Mouse (Mus musculus) lung, embryonic 15.5 days (tissue): ENCODE results near the gene Mlf2. TPM values are rescaled to one million over a fixed set of nuclear protein-coding genes. Genes with fewer than 3 reads are reported as not detected.

Experiments
- ATAC-seq: fragments of 200-750 bp; cut with Nextera tagmentation; 2 replicates; pipeline ENCODE4 v1.8.0; 2017; ENCODE audit warnings: moderate number of reproducible peaks, borderline replicate concordance; ENCODE audit not compliant: low FRiP score, low TSS enrichment; ENCODE audit errors: extremely low read depth
- H3K27ac ChIP-seq: fragments of 300-500 bp; sonication (generic); 2 replicates; pipeline ENCODE4 v1.5.1; 2015; ENCODE audit warnings: moderate library complexity, mild to moderate bottlenecking, inconsistent platforms
- H3K27me3 ChIP-seq: fragments of 300-500 bp; sonication (generic); 2 replicates; pipeline ENCODE4 v1.6.1; 2015; ENCODE audit warnings: inconsistent platforms
- H3K36me3 ChIP-seq: fragments of 300-500 bp; sonication (generic); 2 replicates; pipeline ENCODE4 v1.6.1; 2015; ENCODE audit warnings: inconsistent platforms
- H3K4me1 ChIP-seq: fragments of 300-500 bp; sonication (generic); 2 replicates; pipeline ENCODE4 v1.6.1; 2015; ENCODE audit warnings: inconsistent platforms
- H3K4me2 ChIP-seq: fragments of 300-500 bp; sonication (generic); 2 replicates; pipeline ENCODE4 v1.6.1; 2015; ENCODE audit warnings: inconsistent platforms, mild to moderate bottlenecking, moderate library complexity
- H3K4me3 ChIP-seq: fragments of 300-500 bp; sonication (generic); 2 replicates; pipeline ENCODE4 v1.5.1; 2015; ENCODE audit warnings: mild to moderate bottlenecking, inconsistent platforms
- H3K9ac ChIP-seq: fragments of 300-500 bp; sonication (generic); 2 replicates; pipeline ENCODE4 v1.6.1; 2015; ENCODE audit warnings: inconsistent platforms
- H3K9me3 ChIP-seq: fragments of 300-500 bp; sonication (generic); 2 replicates; pipeline ENCODE4 v1.6.1; 2016; ENCODE audit warnings: inconsistent platforms
- WGBS: fragments of 180-500 bp; shearing (Covaris S2); methylation state at CpG from one replicate; pipeline ENCODE4 v1.1.7; 2015; 5-methylcytosine and 5-hydroxymethylcytosine counted together
- polyA plus RNA-seq: library from polyadenylated mRNA; unstranded; fragments of >200 nt; fragmentation: Nextera tagmentation; extraction: Ambion mirVana; gene quantifications from 2 replicates; pipeline ENCODE4 v1.2.1, GENCODE M21; 2015

The Mlf2 gene
- polyA plus RNA-seq, 1 experiment from 2014 or later, result 378 TPM

DNA sequence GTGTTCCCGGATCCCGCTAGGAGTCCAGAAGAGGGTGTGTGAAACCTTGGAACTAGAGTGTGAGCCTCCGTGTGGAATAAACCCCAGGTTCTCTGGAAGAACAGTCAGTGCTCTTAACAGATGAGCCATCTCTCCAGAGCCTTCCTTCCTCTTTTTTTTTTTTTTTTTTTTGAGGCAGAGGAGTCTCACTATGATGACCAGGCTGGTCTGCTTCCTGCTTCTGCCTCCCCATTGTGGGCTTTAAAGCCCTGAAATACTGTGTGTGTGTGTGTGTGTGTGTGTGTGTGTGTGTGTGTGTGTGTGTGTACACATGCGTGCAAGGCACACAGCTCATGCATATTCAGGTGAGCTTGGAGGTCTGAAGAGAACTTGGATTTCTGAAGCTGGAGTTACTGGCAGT lies 9.6 kb upstream of the Mlf2 start:
- Histone ChIP-seq H3K9ac (no peak overlapping the region), H3K9me3 (no peaks in the 10 kb centered on the region), H3K4me2 (no peak overlapping the region), H3K27me3 (no peaks in the 10 kb centered on the region), H3K27ac (peak overlapping the region; percentile 100), H3K36me3 (no peaks in the 10 kb centered on the region), H3K4me3 (no peak overlapping the region), H3K4me1 (peaks cover 56% of the 10 kb centered on the region)
- no peak for ATAC-seq
- WGBS, result 48% methylated on average over 4 of the region's 4 CpGs

DNA sequence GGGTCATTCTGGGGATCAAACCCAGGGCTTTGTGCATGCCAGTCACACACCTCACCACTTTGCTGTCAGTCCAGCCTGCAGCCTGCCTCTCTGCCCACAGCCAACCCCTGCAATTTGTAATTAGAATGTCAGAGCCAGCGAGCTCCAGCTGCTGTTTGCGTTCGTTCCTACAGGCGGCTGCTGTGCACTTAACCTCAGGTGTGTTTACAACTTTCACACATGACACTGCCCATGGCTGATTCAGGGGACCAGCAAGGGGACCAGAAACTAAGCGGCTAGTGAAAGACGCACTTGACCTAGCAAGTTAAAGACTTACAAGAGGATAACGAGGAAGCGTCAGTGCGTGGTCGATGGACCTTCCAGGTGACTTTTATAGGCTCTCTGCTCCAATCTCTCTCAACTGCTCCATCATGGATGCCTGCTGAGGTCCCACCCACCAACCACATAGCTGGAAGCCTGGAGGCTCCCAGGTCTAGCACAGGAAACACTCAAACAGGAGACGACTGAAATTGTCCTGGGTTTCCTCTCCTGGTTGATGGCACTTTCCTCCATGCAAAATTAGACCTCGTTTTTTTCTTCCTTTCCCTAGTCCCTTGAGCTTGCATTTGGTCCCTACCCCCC lies 5.9 kb upstream of the Mlf2 start:
- peak overlapping the region; percentile 41 for H3K9ac ChIP-seq
- peak overlapping the region; percentile 97 for H3K27ac ChIP-seq
- ATAC-seq, result 0 out of 2 replicates have a peak, but pooled peaks have one; percentile 16
- no peaks in the 10 kb centered on the region for H3K9me3 ChIP-seq
- no peaks in the 10 kb centered on the region for H3K27me3 ChIP-seq
- peak overlapping the region; percentile 23 for H3K4me3 ChIP-seq
- H3K36me3 ChIP-seq, result no peaks in the 10 kb centered on the region
- H3K4me2 ChIP-seq, result peak overlapping the region; percentile 57
- WGBS, result 19% methylated on average over 12 of the region's 12 CpGs
- H3K4me1 ChIP-seq, result peaks cover 56% of the 10 kb centered on the region

DNA sequence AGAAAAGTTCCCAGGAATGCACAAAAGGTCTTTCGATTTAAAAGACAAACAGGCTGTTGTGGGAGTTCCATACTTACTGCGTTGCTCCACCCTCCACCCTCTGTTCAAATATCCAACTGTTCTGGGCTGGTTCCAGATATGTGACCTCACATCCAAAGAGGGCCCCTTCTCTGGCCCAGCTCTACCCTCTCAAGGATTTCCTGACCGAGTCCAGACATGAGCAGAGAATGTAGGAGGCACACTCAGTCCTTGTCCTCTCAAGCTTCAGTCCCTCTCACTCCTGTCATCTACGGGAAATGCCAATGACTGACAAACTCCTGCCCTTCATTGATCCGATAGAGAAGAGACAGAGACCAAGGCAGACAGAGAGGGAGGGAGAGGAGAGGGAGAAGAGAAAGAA lies 5.2 kb upstream of the Mlf2 start:
- Histone ChIP-seq H3K4me1 (peaks cover 53% of the 10 kb centered on the region), H3K27me3 (no peaks in the 10 kb centered on the region), H3K4me3 (peak overlapping the region; percentile 23), H3K4me2 (peak overlapping the region; percentile 57), H3K9me3 (no peaks in the 10 kb centered on the region), H3K9ac (peak overlapping the region; percentile 41), H3K27ac (peak overlapping the region; percentile 97), H3K36me3 (no peaks in the 10 kb centered on the region)
- peak; percentile 77 for ATAC-seq
- WGBS, result 10% methylated on average over 5 of the region's 5 CpGs

DNA sequence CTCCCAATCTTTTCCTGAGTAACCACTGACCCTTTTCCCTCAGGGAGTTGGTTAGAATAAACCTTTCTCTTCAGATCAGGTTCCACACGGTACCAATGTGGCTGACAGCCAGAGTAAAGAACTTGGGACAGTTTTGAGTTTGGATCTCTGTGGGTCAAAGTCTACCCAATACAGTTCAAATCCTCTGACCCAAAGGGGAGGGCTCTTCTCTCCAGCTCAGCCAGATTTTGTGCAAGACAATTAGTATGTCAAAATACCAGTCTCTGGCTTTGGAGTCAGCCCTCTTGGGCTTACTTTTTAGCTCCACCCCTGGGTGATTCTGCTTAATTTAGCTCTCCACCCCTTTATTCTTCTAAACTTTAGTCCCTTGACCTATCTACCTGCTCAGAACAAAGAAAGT lies 955 bp upstream of the Mlf2 start:
- Histone ChIP-seq H3K4me3 (peak overlapping the region; percentile 75), H3K27me3 (no peaks in the 10 kb centered on the region), H3K9ac (peak overlapping the region; percentile 28; the same call in 1 of the 2 replicates), H3K4me1 (peaks cover 44% of the 10 kb centered on the region), H3K27ac (peak overlapping the region; percentile 96), H3K4me2 (peak overlapping the region; percentile 50), H3K9me3 (no peaks in the 10 kb centered on the region; the same call in 1 of the 2 replicates), H3K36me3 (peaks cover 24% of the 10 kb centered on the region)
- WGBS, result 11% methylated on average over 1 of the region's 1 CpGs
- ATAC-seq, result no peak

DNA sequence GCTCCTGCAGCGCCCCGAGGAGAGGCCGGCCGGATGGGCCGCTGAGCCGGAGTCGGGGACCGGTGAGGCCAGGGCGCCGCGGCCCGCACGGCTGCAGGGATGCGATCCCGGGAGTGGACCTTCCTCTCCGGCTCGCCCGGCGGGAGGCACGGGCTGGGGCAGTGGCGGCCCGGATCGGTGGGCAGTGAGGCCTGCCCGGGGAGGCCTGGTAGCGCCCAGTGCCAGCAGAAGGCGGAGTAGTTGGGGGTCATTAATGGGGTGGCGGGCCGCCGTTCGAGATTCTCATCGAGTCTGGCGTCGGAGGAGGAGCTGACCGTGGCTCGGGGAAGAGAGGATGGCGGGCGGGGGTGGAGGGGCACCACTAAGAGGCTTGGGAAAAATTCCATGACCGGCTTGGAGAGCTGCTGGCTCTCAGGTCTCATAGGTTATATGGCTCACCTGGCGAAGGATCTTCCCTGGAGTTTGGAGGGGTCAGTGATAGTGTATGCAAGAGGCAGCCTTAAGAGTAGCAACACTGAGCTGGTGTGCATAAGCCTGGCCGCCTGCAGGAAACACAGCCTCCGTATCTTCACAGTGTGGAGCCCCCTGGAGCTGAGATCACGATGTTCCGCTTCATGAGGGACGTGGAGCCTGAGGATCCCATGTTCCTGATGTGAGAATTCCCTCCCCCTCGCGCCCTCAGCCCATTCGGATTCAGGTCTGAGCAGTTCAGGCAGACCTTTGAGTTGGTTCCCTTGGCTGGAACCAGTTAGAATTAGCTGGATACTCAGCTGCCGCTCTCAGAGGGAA lies 533 bp downstream of the Mlf2 start:
- H3K9ac ChIP-seq, result peak overlapping the region; percentile 96
- under 1% methylated on average over 48 of the region's 48 CpGs for WGBS

DNA sequence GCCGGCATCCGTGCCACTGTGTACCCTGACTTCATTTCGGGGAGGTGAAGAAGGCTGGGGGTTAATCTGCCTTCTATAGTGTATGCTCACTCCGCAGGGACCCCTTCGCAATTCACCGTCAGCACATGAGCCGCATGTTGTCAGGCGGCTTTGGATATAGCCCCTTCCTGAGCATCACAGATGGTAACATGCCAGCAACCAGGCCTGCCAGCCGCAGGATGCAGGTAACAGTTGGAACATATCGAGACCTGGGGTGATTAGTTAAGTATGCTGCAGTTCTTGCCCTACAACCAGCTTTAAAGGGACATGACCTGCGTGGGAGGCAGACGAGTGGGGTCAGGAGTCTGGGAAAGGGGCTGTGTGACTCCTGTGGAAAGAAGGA lies 1.1 kb downstream of the Mlf2 start:
- H3K27me3 ChIP-seq, result no peaks in the 10 kb centered on the region
- 30% methylated on average over 12 of the region's 12 CpGs for WGBS
- peak overlapping the region; percentile 78 for H3K4me2 ChIP-seq

More for the DNA sequence above, 533 bp downstream of the Mlf2 start:
- ATAC-seq, result peak; percentile 24; the same call in 1 of the 2 replicates
- H3K4me1 ChIP-seq, result peaks cover 29% of the 10 kb centered on the region
- peak overlapping the region; percentile 96 for H3K27ac ChIP-seq
- no peaks in the 10 kb centered on the region for H3K27me3 ChIP-seq
- H3K4me2 ChIP-seq, result peak overlapping the region; percentile 78
- H3K9me3 ChIP-seq, result no peaks in the 10 kb centered on the region; the same call in 1 of the 2 replicates
- H3K36me3 ChIP-seq, result peaks cover 38% of the 10 kb centered on the region
- peak overlapping the region; percentile 75 for H3K4me3 ChIP-seq

DNA sequence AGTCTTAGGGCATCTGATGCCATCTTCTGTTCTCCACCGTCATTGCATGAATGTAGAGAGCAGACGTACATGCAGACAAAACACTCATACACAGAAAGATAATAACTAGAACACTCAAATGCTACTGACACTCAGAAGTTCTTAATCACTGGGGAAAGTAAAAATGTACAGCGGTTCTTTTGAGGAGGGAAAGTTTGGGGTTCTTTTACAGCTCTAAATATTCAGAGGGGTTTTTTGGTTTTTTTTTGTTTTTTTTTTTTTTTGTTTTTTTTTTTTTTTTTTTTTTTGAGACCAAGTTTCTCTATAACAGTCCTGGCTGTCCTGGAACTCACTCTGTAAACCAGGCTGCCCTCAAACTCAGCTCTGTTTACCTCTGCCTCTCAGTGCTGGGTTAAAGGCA lies 1.9 kb downstream of the Mlf2 start:
- Histone ChIP-seq H3K27ac (no peak overlapping the region), H3K9me3 (no peaks in the 10 kb centered on the region; the same call in 1 of the 2 replicates), H3K4me1 (peaks cover 27% of the 10 kb centered on the region), H3K36me3 (peaks cover 52% of the 10 kb centered on the region), H3K4me3 (0 out of 2 replicates have a peak overlapping the region, but pooled peaks have one; percentile 75), H3K4me2 (peak overlapping the region; percentile 78), H3K27me3 (no peaks in the 10 kb centered on the region), H3K9ac (no peak overlapping the region)
- ATAC-seq, result no peak
- WGBS, result 85% methylated on average over 3 of the region's 3 CpGs

More for the DNA sequence above, 1.1 kb downstream of the Mlf2 start:
- no peak for ATAC-seq
- Histone ChIP-seq H3K9me3 (no peaks in the 10 kb centered on the region; the same call in 1 of the 2 replicates), H3K36me3 (peaks cover 44% of the 10 kb centered on the region), H3K27ac (peak overlapping the region; percentile 96), H3K4me1 (peaks cover 27% of the 10 kb centered on the region), H3K9ac (peak overlapping the region; percentile 96), H3K4me3 (peak overlapping the region; percentile 75)

DNA sequence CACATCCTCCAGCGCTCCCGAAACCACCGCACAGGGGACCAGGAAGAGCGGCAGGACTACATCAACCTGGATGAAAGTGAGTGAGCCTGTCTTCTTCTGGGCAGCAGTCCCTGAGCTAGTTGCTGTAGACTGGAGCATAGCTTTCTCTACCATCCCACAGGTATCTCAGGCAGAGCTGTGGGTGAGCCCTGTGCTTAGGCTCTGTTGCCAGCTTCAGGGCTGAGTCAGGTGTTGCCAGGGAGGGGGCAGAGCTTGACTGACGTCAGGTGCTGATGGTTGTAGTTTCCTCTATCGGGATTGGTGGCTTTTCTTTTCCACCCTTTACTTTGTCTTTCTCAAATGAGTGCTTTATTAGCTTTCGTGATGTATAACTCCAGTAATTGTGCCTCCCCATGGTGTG lies 3.5 kb downstream of the Mlf2 start:
- no peak for ATAC-seq

DNA sequence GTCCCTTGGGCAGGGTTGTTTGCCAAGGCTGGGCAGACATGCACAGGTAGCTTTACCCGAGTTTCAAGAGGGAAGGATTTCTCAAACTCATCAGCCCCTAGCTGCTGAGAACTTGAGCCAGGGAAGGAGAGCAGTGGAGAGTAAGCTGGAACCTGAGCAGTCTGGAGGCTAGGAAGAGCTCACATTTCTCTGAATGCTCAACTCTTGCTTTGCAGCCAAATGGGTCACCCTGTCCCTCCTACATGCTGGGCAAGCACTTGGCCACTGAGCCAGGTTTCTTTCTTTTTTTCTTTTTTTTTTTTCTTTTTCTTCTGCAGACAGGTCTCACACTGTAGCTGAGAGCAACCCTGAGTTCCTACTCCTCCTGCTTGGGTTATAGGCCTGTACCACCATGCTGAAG lies 5.5 kb downstream of the Mlf2 start:
- no peak overlapping the region for H3K4me3 ChIP-seq
- ATAC-seq, result no peak
- H3K9ac ChIP-seq, result no peak overlapping the region
- no peak overlapping the region for H3K4me2 ChIP-seq
- no peak overlapping the region for H3K27ac ChIP-seq
- no peaks in the 10 kb centered on the region; the same call in 1 of the 2 replicates for H3K9me3 ChIP-seq
- H3K27me3 ChIP-seq, result no peaks in the 10 kb centered on the region
- peaks cover 11% of the 10 kb centered on the region for H3K4me1 ChIP-seq
- peaks cover 63% of the 10 kb centered on the region for H3K36me3 ChIP-seq
- 86% methylated on average over 1 of the region's 1 CpGs for WGBS

More for the DNA sequence above, 3.5 kb downstream of the Mlf2 start:
- H3K4me3 ChIP-seq, result no peak overlapping the region
- H3K9ac ChIP-seq, result no peak overlapping the region
- peaks cover 63% of the 10 kb centered on the region for H3K36me3 ChIP-seq
- H3K27me3 ChIP-seq, result no peaks in the 10 kb centered on the region
- 94% methylated on average over 7 of the region's 7 CpGs for WGBS
- H3K4me2 ChIP-seq, result no peak overlapping the region
- H3K4me1 ChIP-seq, result peaks cover 20% of the 10 kb centered on the region
- no peaks in the 10 kb centered on the region; the same call in 1 of the 2 replicates for H3K9me3 ChIP-seq
- H3K27ac ChIP-seq, result no peak overlapping the region

DNA sequence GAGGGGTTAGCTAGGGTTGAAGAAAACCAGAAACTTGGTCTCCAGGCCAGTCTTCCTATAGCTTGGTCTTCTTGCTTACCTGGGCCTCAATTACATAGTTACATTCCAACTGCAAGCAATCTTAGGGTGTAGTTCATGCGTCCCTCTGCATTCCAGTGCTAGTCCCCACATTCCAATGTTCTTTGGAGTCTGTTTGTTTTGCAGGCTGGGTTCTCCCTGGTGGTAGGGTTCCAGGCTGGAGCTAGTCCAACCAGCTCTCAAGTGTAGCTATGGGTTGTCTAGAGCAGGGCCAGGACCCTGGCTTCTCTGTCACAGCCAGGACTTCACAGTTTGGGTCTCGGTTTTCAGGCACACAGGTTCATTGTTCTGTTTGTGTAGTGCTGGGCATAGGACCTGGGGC lies 6.3 kb downstream of the Mlf2 start:
- H3K27ac ChIP-seq, result no peak overlapping the region
- H3K36me3 ChIP-seq, result peaks cover 61% of the 10 kb centered on the region
- peaks cover 5% of the 10 kb centered on the region for H3K4me1 ChIP-seq
- no peak overlapping the region for H3K4me2 ChIP-seq
- H3K9me3 ChIP-seq, result no peaks in the 10 kb centered on the region; the same call in 1 of the 2 replicates
- H3K27me3 ChIP-seq, result no peaks in the 10 kb centered on the region
- no peak for ATAC-seq
- H3K4me3 ChIP-seq, result no peak overlapping the region
- H3K9ac ChIP-seq, result no peak overlapping the region
- WGBS, result 60% methylated on average over 2 of the region's 2 CpGs

DNA sequence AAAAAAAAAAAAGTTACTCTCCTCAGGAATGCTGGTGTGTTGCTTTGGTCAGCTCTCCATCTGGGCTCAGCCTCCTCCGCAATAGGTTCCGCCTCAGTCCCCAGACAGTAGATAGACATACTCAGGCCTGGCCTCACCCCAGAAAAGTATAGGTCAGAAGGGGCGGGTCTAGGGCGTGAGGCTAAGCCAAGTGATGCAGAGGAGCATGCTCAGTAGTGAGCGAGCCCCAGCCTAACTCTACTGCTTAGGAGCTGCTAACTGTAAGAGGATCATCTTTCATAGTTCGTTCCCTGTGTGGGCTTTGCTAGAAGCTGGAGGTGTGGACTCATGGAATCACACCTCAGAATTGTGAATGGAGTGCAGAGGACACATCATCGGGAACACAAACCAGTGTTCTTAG lies 7.4 kb downstream of the Mlf2 start:
- Histone ChIP-seq H3K9ac (no peak overlapping the region), H3K4me2 (no peak overlapping the region), H3K27me3 (no peaks in the 10 kb centered on the region), H3K9me3 (no peaks in the 10 kb centered on the region), H3K4me3 (no peak overlapping the region), H3K36me3 (peaks cover 55% of the 10 kb centered on the region), H3K4me1 (no peaks in the 10 kb centered on the region), H3K27ac (no peak overlapping the region)
- 89% methylated on average over 7 of the region's 7 CpGs for WGBS
- ATAC-seq, result no peak

DNA sequence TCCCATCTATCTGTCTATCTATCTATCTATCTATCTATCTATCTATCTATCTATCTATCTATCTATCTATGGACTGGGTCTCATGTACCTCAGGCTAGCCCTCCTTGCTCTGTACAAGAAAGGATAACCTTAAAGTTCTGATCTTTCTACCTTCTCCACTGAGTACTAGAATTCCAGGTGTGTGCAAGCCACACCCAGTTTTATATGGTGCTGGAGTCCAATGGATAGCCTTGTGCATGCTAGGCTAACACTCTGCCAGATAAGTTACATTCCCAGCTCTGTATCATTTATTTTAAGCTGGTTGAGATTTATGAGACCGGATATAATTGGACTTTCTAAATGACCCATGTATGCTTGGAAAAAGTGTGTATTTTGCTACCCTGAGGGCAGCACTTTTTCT lies 10.5 kb downstream of the Mlf2 start:
- H3K4me1 ChIP-seq, result no peaks in the 10 kb centered on the region
- H3K9me3 ChIP-seq, result no peaks in the 10 kb centered on the region
- peaks cover 25% of the 10 kb centered on the region for H3K36me3 ChIP-seq
- no peak overlapping the region for H3K4me2 ChIP-seq
- H3K9ac ChIP-seq, result no peak overlapping the region
- H3K4me3 ChIP-seq, result no peak overlapping the region
- ATAC-seq, result no peak
- H3K27me3 ChIP-seq, result no peaks in the 10 kb centered on the region
- 90% methylated on average over 1 of the region's 1 CpGs for WGBS
- H3K27ac ChIP-seq, result no peak overlapping the region
